Mouse (Mus musculus) ES-Bruce4 (cell line): ENCODE results near the gene Kank3.

Experiments used
- CTCF ChIP-seq: IDR thresholded peaks from one replicate; pipeline ENCODE4 v1.8.1; 2011; ENCODE audit warnings: low read depth, low read length
- EP300 ChIP-seq: IDR thresholded peaks from 2 replicates; pipeline ENCODE4 v1.6.1; 2011; ENCODE audit warnings: low read depth, low read length; ENCODE audit not compliant: insufficient read depth
- POLR2A ChIP-seq: IDR thresholded peaks from one replicate; pipeline ENCODE4 v1.8.1; 2011; ENCODE audit warnings: low read length; ENCODE audit not compliant: insufficient read depth

GRCm38 (mm10) chr17:33802221-33802620 is 8.1 kb upstream of the Kank3 start:
- TF ChIP-seq CTCF (no peak), EP300 (no peak), POLR2A (no peak)
